Mouse (Mus musculus) bone marrow macrophage, adult 2 months (primary cell): ENCODE results near the gene Tnfsf14. TPM values are rescaled to one million over a fixed set of nuclear protein-coding genes. Genes with fewer than 3 reads are reported as not detected.

Experiments
- H3K27ac ChIP-seq: 2 replicates; pipeline ENCODE4 v1.5.1; 2012; ENCODE audit warnings: low read depth, low read length; ENCODE audit not compliant: insufficient read depth
- H3K4me1 ChIP-seq: 2 replicates; pipeline ENCODE4 v1.6.1; 2012; ENCODE audit warnings: low read length; ENCODE audit not compliant: control insufficient read depth, insufficient read depth
- H3K4me3 ChIP-seq: 2 replicates; pipeline ENCODE4 v1.5.1; 2012; ENCODE audit warnings: mild to moderate bottlenecking, low read length, moderate library complexity; ENCODE audit not compliant: insufficient read depth
- CTCF ChIP-seq: IDR thresholded peaks from 2 replicates; pipeline ENCODE4 v1.5.1; 2012; ENCODE audit warnings: low read depth, mild to moderate bottlenecking, low read length, moderate library complexity
- POLR2A ChIP-seq: IDR thresholded peaks from 2 replicates; pipeline ENCODE4 v1.6.1; 2012; ENCODE audit warnings: mild to moderate bottlenecking, low read depth, low read length, borderline replicate concordance
- polyA plus RNA-seq: library from polyadenylated mRNA; stranded (reverse); fragments of >200 nt; gene quantifications from 2 replicates; pipeline ENCODE4 v1.2.4, GENCODE M21; 2012; ENCODE audit not compliant: missing spikeins, insufficient read depth, insufficient read length

Gene Tnfsf14
- polyA plus RNA-seq, 1 experiment = 3.8 TPM

- no peak overlapping the region for H3K4me3 ChIP-seq
- peaks cover 47% of the 10 kb centered on the region for H3K4me1 ChIP-seq
- no peak overlapping the region for H3K27ac ChIP-seq
- TF ChIP-seq CTCF (no peak), POLR2A (no peak)
Measured at GRCm38 (mm10) chr17:57228873-57229272, 34.9 kb upstream of the Tnfsf14 start.

- peak within 1 kb of the TSS; percentile 24 for H3K4me3 ChIP-seq
- no peak for TF ChIP-seq POLR2A
- no peak for TF ChIP-seq CTCF
- H3K27ac ChIP-seq = peak within 1 kb of the TSS; percentile 50
- H3K4me1 ChIP-seq = peaks cover 47% of the 10 kb centered on the region
Measured at GRCm38 (mm10) chr17:57228014-57228413, 34.0 kb upstream of the Tnfsf14 start, which contains the start of gene C3. Gene C3 (minus strand): TSS chr17:57228136.

- Histone ChIP-seq H3K4me3 (peak overlapping the region; percentile 24), H3K4me1 (peaks cover 47% of the 10 kb centered on the region), H3K27ac (no peak overlapping the region)
- TF ChIP-seq POLR2A (no peak), CTCF (no peak)
Measured at GRCm38 (mm10) chr17:57227468-57227867, 33.5 kb upstream of the Tnfsf14 start.

GRCm38 (mm10) chr17:57223313-57223712 is 29.3 kb upstream of the Tnfsf14 start:
- Histone ChIP-seq H3K27ac (no peak overlapping the region), H3K4me1 (peaks cover 15% of the 10 kb centered on the region), H3K4me3 (no peak overlapping the region)
- TF ChIP-seq CTCF (no peak), POLR2A (no peak)

GRCm38 (mm10) chr17:57221911-57222310 is 27.9 kb upstream of the Tnfsf14 start:
- H3K4me3 ChIP-seq = no peak overlapping the region

GRCm38 (mm10) chr17:57219884-57220207 is 25.9 kb upstream of the Tnfsf14 start:
- H3K4me1 ChIP-seq = no peaks in the 10 kb centered on the region; the same call in 1 of the 2 replicates
- no peak overlapping the region for H3K27ac ChIP-seq
- H3K4me3 ChIP-seq = no peak overlapping the region
- TF ChIP-seq CTCF = no peak
- no peak for TF ChIP-seq POLR2A

More at GRCm38 (mm10) chr17:57221911-57222310, 27.9 kb upstream of the Tnfsf14 start:
- Histone ChIP-seq H3K4me1 (peaks cover 3% of the 10 kb centered on the region; the same call in 1 of the 2 replicates), H3K27ac (no peak overlapping the region)
- no peak for TF ChIP-seq CTCF
- TF ChIP-seq POLR2A = no peak

- H3K4me3 ChIP-seq = no peak overlapping the region
- H3K4me1 ChIP-seq = no peaks in the 10 kb centered on the region; the same call in 1 of the 2 replicates
Measured at GRCm38 (mm10) chr17:57219167-57219883, 25.3 kb upstream of the Tnfsf14 start.

GRCm38 (mm10) chr17:57218335-57218900 is 24.4 kb upstream of the Tnfsf14 start:
- Histone ChIP-seq H3K4me1 (no peaks in the 10 kb centered on the region; the same call in 1 of the 2 replicates), H3K27ac (no peak overlapping the region), H3K4me3 (no peak overlapping the region)
- no peak for TF ChIP-seq POLR2A
- TF ChIP-seq CTCF = no peak

More at GRCm38 (mm10) chr17:57219167-57219883, 25.3 kb upstream of the Tnfsf14 start:
- no peak overlapping the region for H3K27ac ChIP-seq
- TF ChIP-seq POLR2A = no peak
- TF ChIP-seq CTCF = peak; percentile 42

- H3K4me3 ChIP-seq = no peak overlapping the region
- H3K4me1 ChIP-seq = no peaks in the 10 kb centered on the region
- H3K27ac ChIP-seq = no peak overlapping the region
- TF ChIP-seq POLR2A (no peak), CTCF (no peak)
Measured at GRCm38 (mm10) chr17:57214676-57215387, 20.9 kb upstream of the Tnfsf14 start.

- Histone ChIP-seq H3K4me3 (no peak overlapping the region), H3K27ac (no peak overlapping the region), H3K4me1 (no peaks in the 10 kb centered on the region)
- TF ChIP-seq CTCF (no peak), POLR2A (no peak)
Measured at GRCm38 (mm10) chr17:57211501-57211900, 17.5 kb upstream of the Tnfsf14 start.
